Mouse (Mus musculus): ENCODE data around the gene Ap1g1.
"Not testable (repeated sequence)": the region's sequence is repeated elsewhere in the genome, so short reads cannot be mapped to it uniquely, and the experiment has no call there.

Ap1g1 gene

GRCm38 (mm10) chr8:109778280-109778977 is at the start of gene Ap1g1:
Ap1g1 (plus strand) TSS chr8:109778554.
- peak; percentile 97 for DNase-seq

GRCm38 (mm10) chr8:109731012-109731411 is 47.3 kb upstream of the Ap1g1 start:
- DNase-seq, result no peak

- DNase-seq, result peak in 1 of 2 experiments; percentile 20
Observed at GRCm38 (mm10) chr8:109734018-109734417, 44.3 kb upstream of the Ap1g1 start.

- no peak for DNase-seq
Observed at GRCm38 (mm10) chr8:109736819-109737218, 41.5 kb upstream of the Ap1g1 start.

GRCm38 (mm10) chr8:109737237-109738048 is 40.9 kb upstream of the Ap1g1 start, which contains the start of gene Atxn1l:
Atxn1l (minus strand) TSS chr8:109737739.
- DNase-seq, result peak; percentile 84 to 92

- DNase-seq, result no peak
Observed at GRCm38 (mm10) chr8:109738049-109738380, 40.3 kb upstream of the Ap1g1 start.

GRCm38 (mm10) chr8:109747468-109748199 is 30.7 kb upstream of the Ap1g1 start:
- DNase-seq, result no peak

GRCm38 (mm10) chr8:109750274-109750673 is 28.1 kb upstream of the Ap1g1 start:
- DNase-seq, result peak in 1 of 2 experiments; percentile 36

GRCm38 (mm10) chr8:109750699-109751098 is 27.7 kb upstream of the Ap1g1 start:
- DNase-seq, result peak; percentile 38 to 60

GRCm38 (mm10) chr8:109751731-109752485 is 26.4 kb upstream of the Ap1g1 start:
- peak; percentile 49 to 68 for DNase-seq

- no peak for DNase-seq
Observed at GRCm38 (mm10) chr8:109754696-109755095, 23.7 kb upstream of the Ap1g1 start.

- not testable (repeated sequence) for DNase-seq
Observed at GRCm38 (mm10) chr8:109755554-109755953, 22.8 kb upstream of the Ap1g1 start.

GRCm38 (mm10) chr8:109756849-109757248 is 21.5 kb upstream of the Ap1g1 start:
- DNase-seq, result no peak

- no peak for DNase-seq
Observed at GRCm38 (mm10) chr8:109759426-109759825, 18.9 kb upstream of the Ap1g1 start.

- peak; percentile 56 to 71 for DNase-seq
Observed at GRCm38 (mm10) chr8:109760221-109760620, 18.1 kb upstream of the Ap1g1 start.

- DNase-seq, result no peak
Observed at GRCm38 (mm10) chr8:109764031-109764430, 14.3 kb upstream of the Ap1g1 start.

- DNase-seq, result no peak
Observed at GRCm38 (mm10) chr8:109766081-109766480, 12.3 kb upstream of the Ap1g1 start.

GRCm38 (mm10) chr8:109773154-109773553 is 5.2 kb upstream of the Ap1g1 start:
- no peak for DNase-seq

- peak in 1 of 2 experiments; percentile 33 for DNase-seq
Observed at GRCm38 (mm10) chr8:109777851-109778250, 503 bp upstream of the Ap1g1 start.

- DNase-seq, result peak; percentile 38 to 63
Observed at GRCm38 (mm10) chr8:109778993-109779421, 653 bp downstream of the Ap1g1 start.

GRCm38 (mm10) chr8:109779431-109780228 is 1.3 kb downstream of the Ap1g1 start:
- DNase-seq, result no peak

- DNase-seq, result no peak
Observed at GRCm38 (mm10) chr8:109780548-109780947, 2.2 kb downstream of the Ap1g1 start.
